Mouse (Mus musculus): ENCODE measurements around the gene Gm45717.

- TF ChIP-seq CTCF (IDR thresholded peaks at IDR 0.05; ENCODE audit: low read depth, low read length) (0 out of 2 replicates have a peak, but pooled peaks have one; percentile 8), POLR2A (IDR thresholded peaks at IDR 0.05; ENCODE audit: borderline replicate concordance, low read depth, low read length) (no peak)
These were observed 3.6 kb upstream of the Gm45717 start for GRCm38 (mm10) chr7:140959181-140959901.

Measured in bone marrow macrophage, adult 2 months (primary cell).